Mouse (Mus musculus) hindbrain, embryonic 16.5 days (tissue): ENCODE results near the gene D8Ertd738e. TPM values are rescaled to one million over a fixed set of nuclear protein-coding genes. Genes with fewer than 3 reads are reported as not detected.
"Not testable (repeated sequence)": the region's sequence is repeated elsewhere in the genome, so short reads cannot be mapped to it uniquely, and the experiment has no call there.

ENCODE experiments used
- ATAC-seq: fragments of 200-750 bp; cut with Nextera tagmentation; 2 replicates; pipeline ENCODE4 v1.8.0; 2017; ENCODE audit warnings: moderate TSS enrichment, moderate library complexity
- H3K27ac ChIP-seq: fragments of 300-500 bp; sonication (generic); 2 replicates; pipeline ENCODE4 v1.5.1; 2014; ENCODE audit warnings: low read depth, mild to moderate bottlenecking, control low read depth, low read length, moderate library complexity
- H3K27me3 ChIP-seq: fragments of 300-500 bp; sonication (generic); replicated peaks from 2 replicates; pipeline ENCODE4 v1.6.1; 2014; ENCODE audit warnings: low read length; ENCODE audit not compliant: control insufficient read depth, insufficient read depth
- H3K36me3 ChIP-seq: fragments of 300-500 bp; sonication (generic); 2 replicates; pipeline ENCODE4 v1.6.1; 2014; ENCODE audit warnings: mild to moderate bottlenecking, low read length, moderate library complexity, mixed read lengths; ENCODE audit not compliant: control insufficient read depth, insufficient read depth
- H3K4me1 ChIP-seq: fragments of 300-500 bp; sonication (generic); 2 replicates; pipeline ENCODE4 v1.6.1; 2014; ENCODE audit warnings: low read depth, low read length; ENCODE audit not compliant: control insufficient read depth, insufficient read depth
- H3K4me2 ChIP-seq: fragments of 300-500 bp; sonication (generic); 2 replicates; pipeline ENCODE4 v1.6.1; 2014; ENCODE audit warnings: mild to moderate bottlenecking, low read length, control low read depth, moderate library complexity
- H3K4me3 ChIP-seq: fragments of 300-500 bp; sonication (generic); 2 replicates; pipeline ENCODE4 v1.5.1; 2014; ENCODE audit warnings: mild to moderate bottlenecking, low read length, control low read depth, moderate library complexity
- H3K9ac ChIP-seq: fragments of 300-500 bp; sonication (generic); 2 replicates; pipeline ENCODE4 v1.6.1; 2014; ENCODE audit warnings: low read depth, mild to moderate bottlenecking, control low read depth, low read length, moderate library complexity
- H3K9me3 ChIP-seq: fragments of 300-500 bp; sonication (generic); 2 replicates; pipeline ENCODE4 v1.6.1; 2014; ENCODE audit warnings: mild to moderate bottlenecking, low read length, moderate library complexity; ENCODE audit not compliant: control insufficient read depth
- WGBS: fragments of 180-500 bp; shearing (Covaris S2); extraction: QIAGEN DNeasy Blood & Tissue Kit; methylation state at CpG from one replicate; pipeline ENCODE4 v1.1.7; 2014; 5-methylcytosine and 5-hydroxymethylcytosine counted together
- polyA plus RNA-seq: library from polyadenylated mRNA; unstranded; fragments of >200 nt; fragmentation: Nextera tagmentation; extraction: Ambion mirVana; gene quantifications from 2 replicates; pipeline ENCODE4 v1.2.1, GENCODE M21; 2015

Gene D8Ertd738e
- 249 and 266 TPM in 2 replicates for polyA plus RNA-seq

- peak within 1 kb of the TSS; percentile 66 for H3K27ac ChIP-seq
- no peaks in the 10 kb centered on the region for H3K27me3 ChIP-seq
- H3K4me3 ChIP-seq = peak within 1 kb of the TSS; percentile 67
- 4% methylated on average over 52 of the region's 52 CpGs for WGBS
- peak; percentile 96 for ATAC-seq
- peak within 1 kb of the TSS; percentile 73 for H3K9ac ChIP-seq
- H3K4me2 ChIP-seq = peak within 1 kb of the TSS; percentile 72
- no peaks in the 10 kb centered on the region for H3K9me3 ChIP-seq
- no peaks in the 10 kb centered on the region; the same call in 1 of the 2 replicates for H3K4me1 ChIP-seq
- peaks cover 54% of the 10 kb centered on the region for H3K36me3 ChIP-seq
Observed at GRCm38 (mm10) chr8:84249257-84250170, at the start of gene D8Ertd738e. TSS of gene D8Ertd738e (minus strand) at chr8:84249719.

GRCm38 (mm10) chr8:84297029-84297785 lies 47.7 kb upstream of the D8Ertd738e start:
- WGBS = 60% methylated on average over 5 of the region's 5 CpGs

GRCm38 (mm10) chr8:84291688-84292087 lies 42.2 kb upstream of the D8Ertd738e start:
- no peak overlapping the region for H3K27ac ChIP-seq
- no peaks in the 10 kb centered on the region for H3K4me1 ChIP-seq
- WGBS = 22% methylated on average over 8 of the region's 8 CpGs
- H3K36me3 ChIP-seq = no peaks in the 10 kb centered on the region
- H3K9ac ChIP-seq = no peak overlapping the region
- no peak overlapping the region for H3K4me3 ChIP-seq
- no peak overlapping the region for H3K4me2 ChIP-seq
- H3K9me3 ChIP-seq = no peaks in the 10 kb centered on the region
- no peak for ATAC-seq
- H3K27me3 ChIP-seq = no peaks in the 10 kb centered on the region

More at GRCm38 (mm10) chr8:84297029-84297785, 47.7 kb upstream of the D8Ertd738e start:
- H3K9ac ChIP-seq = no peak overlapping the region
- no peak for ATAC-seq
- no peak overlapping the region for H3K4me3 ChIP-seq
- no peaks in the 10 kb centered on the region for H3K27me3 ChIP-seq
- no peaks in the 10 kb centered on the region for H3K36me3 ChIP-seq
- no peak overlapping the region for H3K4me2 ChIP-seq
- no peak overlapping the region for H3K27ac ChIP-seq
- H3K9me3 ChIP-seq = no peaks in the 10 kb centered on the region; the same call in 1 of the 2 replicates
- no peaks in the 10 kb centered on the region for H3K4me1 ChIP-seq

- no peak for ATAC-seq
- Histone ChIP-seq H3K4me3 (no peak overlapping the region), H3K4me2 (no peak overlapping the region), H3K4me1 (no peaks in the 10 kb centered on the region), H3K27me3 (no peaks in the 10 kb centered on the region), H3K9ac (no peak overlapping the region), H3K27ac (no peak overlapping the region), H3K36me3 (no peaks in the 10 kb centered on the region), H3K9me3 (no peaks in the 10 kb centered on the region)
- 54% methylated on average over 5 of the region's 5 CpGs for WGBS
Observed at GRCm38 (mm10) chr8:84291086-84291485, 41.6 kb upstream of the D8Ertd738e start.

GRCm38 (mm10) chr8:84288892-84289291 lies 39.4 kb upstream of the D8Ertd738e start:
- Histone ChIP-seq H3K4me2 (no peak overlapping the region), H3K27me3 (no peaks in the 10 kb centered on the region), H3K4me3 (no peak overlapping the region), H3K4me1 (no peaks in the 10 kb centered on the region), H3K27ac (no peak overlapping the region), H3K36me3 (no peaks in the 10 kb centered on the region), H3K9me3 (no peaks in the 10 kb centered on the region), H3K9ac (no peak overlapping the region)
- no peak for ATAC-seq
- 58% methylated on average over 2 of the region's 2 CpGs for WGBS

GRCm38 (mm10) chr8:84285665-84286064 lies 36.1 kb upstream of the D8Ertd738e start:
- ATAC-seq, H3K9me3 ChIP-seq: not testable (repeated sequence)
- WGBS = 60% methylated on average over 5 of the region's 5 CpGs

GRCm38 (mm10) chr8:84284608-84285063 lies 35.1 kb upstream of the D8Ertd738e start:
- Histone ChIP-seq H3K4me2 (no peak overlapping the region), H3K9me3 (no peaks in the 10 kb centered on the region), H3K9ac (no peak overlapping the region), H3K27ac (no peak overlapping the region), H3K4me3 (no peak overlapping the region), H3K36me3 (no peaks in the 10 kb centered on the region), H3K27me3 (no peaks in the 10 kb centered on the region), H3K4me1 (no peaks in the 10 kb centered on the region)
- 31% methylated on average over 9 of the region's 9 CpGs for WGBS
- no peak for ATAC-seq

More at GRCm38 (mm10) chr8:84285665-84286064, 36.1 kb upstream of the D8Ertd738e start:
- H3K9ac ChIP-seq, H3K4me1 ChIP-seq, H3K4me3 ChIP-seq, H3K4me2 ChIP-seq, H3K27me3 ChIP-seq, H3K36me3 ChIP-seq, H3K27ac ChIP-seq: not testable (repeated sequence)

GRCm38 (mm10) chr8:84280777-84281176 lies 31.3 kb upstream of the D8Ertd738e start:
- no peak overlapping the region for H3K4me3 ChIP-seq
- no peaks in the 10 kb centered on the region for H3K27me3 ChIP-seq
- no peaks in the 10 kb centered on the region for H3K9me3 ChIP-seq
- H3K36me3 ChIP-seq = no peaks in the 10 kb centered on the region
- 80% methylated on average over 10 of the region's 10 CpGs for WGBS
- H3K9ac ChIP-seq = no peak overlapping the region
- no peak overlapping the region for H3K27ac ChIP-seq
- ATAC-seq = no peak
- no peak overlapping the region for H3K4me2 ChIP-seq
- no peaks in the 10 kb centered on the region for H3K4me1 ChIP-seq

GRCm38 (mm10) chr8:84276447-84276846 lies 26.9 kb upstream of the D8Ertd738e start:
- 62% methylated on average over 1 of the region's 1 CpGs for WGBS
- Histone ChIP-seq H3K27ac (no peak overlapping the region), H3K4me1 (no peaks in the 10 kb centered on the region), H3K4me3 (no peak overlapping the region), H3K4me2 (no peak overlapping the region), H3K9me3 (no peaks in the 10 kb centered on the region), H3K9ac (no peak overlapping the region), H3K36me3 (no peaks in the 10 kb centered on the region), H3K27me3 (no peaks in the 10 kb centered on the region)
- no peak for ATAC-seq
